Mouse (Mus musculus) lung, embryonic 14.5 days (tissue): ENCODE results near the gene Lrg1. TPM values are rescaled to one million over a fixed set of nuclear protein-coding genes. Genes with fewer than 3 reads are reported as not detected.

Experiments used
- ATAC-seq: fragments of 200-750 bp; cut with Nextera tagmentation; 2 replicates; pipeline ENCODE4 v1.8.0; 2017; ENCODE audit warnings: mild to moderate bottlenecking, moderate TSS enrichment, moderate library complexity; ENCODE audit not compliant: insufficient read depth
- DNase-seq: peaks from one replicate; pipeline ENCODE4 v3.0.0-alpha.2; 2015
- H3K27ac ChIP-seq: fragments of 300-500 bp; sonication (generic); 2 replicates; pipeline ENCODE4 v1.5.1; 2014; ENCODE audit warnings: low read depth, mild to moderate bottlenecking, moderate library complexity
- H3K27me3 ChIP-seq: fragments of 300-500 bp; sonication (generic); 2 replicates; pipeline ENCODE4 v1.6.1; 2014; ENCODE audit warnings: low read length, control low read depth; ENCODE audit not compliant: insufficient read depth
- H3K36me3 ChIP-seq: fragments of 300-500 bp; sonication (generic); 2 replicates; pipeline ENCODE4 v1.6.1; 2014; ENCODE audit warnings: control low read depth; ENCODE audit not compliant: insufficient read depth
- H3K4me1 ChIP-seq: fragments of 300-500 bp; sonication (generic); 2 replicates; pipeline ENCODE4 v1.6.1; 2014; ENCODE audit warnings: antibody characterized with exemption, control low read depth; ENCODE audit not compliant: insufficient read depth
- H3K4me2 ChIP-seq: fragments of 300-500 bp; sonication (generic); 2 replicates; pipeline ENCODE4 v1.6.1; 2014; ENCODE audit warnings: mild to moderate bottlenecking
- H3K4me3 ChIP-seq: fragments of 300-500 bp; sonication (generic); 2 replicates; pipeline ENCODE4 v1.5.1; 2014; ENCODE audit warnings: low read depth, low read length
- H3K9ac ChIP-seq: fragments of 300-500 bp; sonication (generic); 2 replicates; pipeline ENCODE4 v1.6.1; 2014
- H3K9me3 ChIP-seq: fragments of 300-500 bp; sonication (generic); 2 replicates; pipeline ENCODE4 v1.6.1; 2016; ENCODE audit warnings: low read depth, low read length, control low read depth
- CTCF ChIP-seq: IDR thresholded peaks from 2 replicates; pipeline ENCODE4 v1.5.1; 2016; ENCODE audit warnings: antibody characterized with exemption, low read depth
- WGBS: fragments of 180-500 bp; shearing (Covaris S2); extraction: QIAGEN DNeasy Blood & Tissue Kit; methylation state at CpG from one replicate; pipeline ENCODE4 v1.1.7; 2014; 5-methylcytosine and 5-hydroxymethylcytosine counted together
- polyA plus RNA-seq: library from polyadenylated mRNA; unstranded; fragments of >200 nt; fragmentation: Nextera tagmentation; extraction: Ambion mirVana; gene quantifications from 2 replicates; pipeline ENCODE4 v1.2.1, GENCODE M21; 2014

The Lrg1 gene
- polyA plus RNA-seq, 1 experiment from 2014 or later, result 0.17 TPM

DNA sequence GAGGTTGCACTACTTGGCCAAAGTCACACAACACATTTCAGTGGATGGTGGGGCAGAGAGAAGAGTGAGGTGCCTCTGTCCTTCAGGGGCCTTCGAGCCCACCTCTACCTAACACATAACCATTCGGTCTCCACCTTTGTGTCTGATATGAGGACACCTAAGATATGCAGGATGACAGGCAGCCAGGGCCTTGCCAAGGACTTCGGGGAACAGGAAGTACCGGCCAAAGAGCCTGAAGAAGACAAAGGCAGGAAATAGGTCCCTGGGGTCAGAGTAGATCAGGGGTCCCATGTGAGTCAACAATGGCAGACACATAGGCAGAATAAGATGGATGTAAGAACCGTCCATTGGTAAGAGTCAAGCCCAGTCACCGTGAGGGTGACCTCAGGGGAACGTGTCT lies 14.8 kb upstream of the Lrg1 start:
- no peak overlapping the region for H3K4me3 ChIP-seq
- H3K27ac ChIP-seq, result no peak overlapping the region
- TF ChIP-seq CTCF, result no peak
- no peaks in the 10 kb centered on the region for H3K9me3 ChIP-seq
- no peak for DNase-seq
- no peak for ATAC-seq
- WGBS, result 74% methylated on average over 7 of the region's 7 CpGs
- H3K9ac ChIP-seq, result no peak overlapping the region
- H3K4me2 ChIP-seq, result no peak overlapping the region
- H3K36me3 ChIP-seq, result no peaks in the 10 kb centered on the region
- H3K4me1 ChIP-seq, result 0 out of 2 replicates have a peak, but pooled peaks cover 6% of the 10 kb centered on the region
- H3K27me3 ChIP-seq, result peaks cover 36% of the 10 kb centered on the region; the same call in 1 of the 2 replicates

DNA sequence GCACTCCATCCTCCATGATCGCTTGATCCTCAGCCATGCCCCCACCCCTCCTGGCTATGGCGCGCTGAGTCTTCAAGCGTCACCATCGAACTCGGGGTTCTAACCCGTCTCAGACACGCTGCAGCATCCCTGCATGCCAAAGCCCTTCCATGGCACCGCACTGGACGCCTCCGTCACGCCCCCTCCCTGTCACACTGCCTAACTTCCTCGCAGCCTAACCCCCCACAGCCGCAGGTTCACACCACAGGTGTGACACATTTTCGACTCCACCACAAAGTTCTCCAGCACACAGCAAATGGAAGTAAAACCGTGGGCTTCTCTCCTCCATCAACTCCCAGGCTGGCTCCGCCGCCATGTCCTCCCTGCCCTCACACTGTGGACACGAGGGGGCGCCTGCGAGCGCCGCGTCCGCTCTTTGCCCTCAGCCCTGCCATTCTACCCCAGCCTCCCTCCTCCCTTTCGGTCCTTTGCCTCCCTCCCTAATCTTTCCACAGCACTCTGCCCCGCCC lies 12.7 kb upstream of the Lrg1 start:
- Histone ChIP-seq H3K4me1 (0 out of 2 replicates have a peak, but pooled peaks cover 6% of the 10 kb centered on the region), H3K27me3 (peaks cover 17% of the 10 kb centered on the region; the same call in 1 of the 2 replicates), H3K4me2 (peak overlapping the region; percentile 67), H3K4me3 (peak overlapping the region; percentile 22), H3K9ac (peak overlapping the region; percentile 29; the same call in 1 of the 2 replicates), H3K36me3 (no peaks in the 10 kb centered on the region), H3K9me3 (no peaks in the 10 kb centered on the region), H3K27ac (no peak overlapping the region)
- 3% methylated on average over 27 of the region's 27 CpGs for WGBS
- DNase-seq (peak; percentile 69), ATAC-seq (peak; percentile 13; the same call in 1 of the 2 replicates)
- peak; percentile 88 for TF ChIP-seq CTCF

DNA sequence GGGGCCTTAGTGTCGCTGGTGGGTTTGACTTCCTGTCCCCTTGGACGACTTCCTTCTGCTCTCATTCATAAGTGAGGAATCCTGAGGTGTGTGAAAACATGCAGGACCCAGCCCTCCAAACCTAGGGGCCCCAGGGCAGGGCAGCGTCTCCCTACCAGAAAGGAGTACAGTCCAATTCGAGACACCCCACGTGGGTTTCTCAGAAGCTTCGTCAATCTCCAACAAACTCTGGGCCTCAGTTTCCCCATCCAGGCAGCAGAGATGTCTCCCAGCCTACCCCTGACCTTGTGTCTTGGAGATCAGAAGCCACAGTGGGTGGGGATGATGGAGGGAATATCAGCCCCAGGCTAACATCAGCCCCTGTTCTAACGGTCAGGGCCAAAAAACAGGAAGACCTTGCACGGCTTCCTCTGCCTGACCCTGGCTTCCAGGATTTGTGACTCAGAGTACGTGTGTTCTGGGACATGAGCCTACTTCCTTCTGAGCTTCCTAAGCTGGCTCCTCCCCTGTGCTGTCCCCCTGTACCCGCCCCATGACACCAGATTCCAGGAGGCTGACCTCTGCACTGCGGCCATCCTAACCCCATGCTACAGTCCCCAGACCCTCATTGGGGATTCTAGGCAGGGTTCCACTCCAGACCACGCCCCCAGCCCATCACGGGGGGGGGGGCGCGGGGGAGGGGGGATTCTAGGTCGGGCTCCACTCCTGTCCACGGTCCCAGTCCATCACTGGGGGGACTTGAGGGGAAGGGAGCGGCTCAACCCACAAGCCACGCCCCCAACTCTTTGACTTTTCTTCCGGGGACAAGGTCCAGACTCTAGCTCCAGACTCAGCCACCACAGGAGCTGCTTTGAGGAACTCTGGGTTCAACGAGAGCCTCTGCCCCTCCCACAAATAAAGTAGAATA lies 11.9 kb upstream of the Lrg1 start:
- TF ChIP-seq CTCF, result no peak
- peak overlapping the region; percentile 29 for H3K9ac ChIP-seq
- peak; percentile 72 for ATAC-seq
- H3K27me3 ChIP-seq, result peaks cover 9% of the 10 kb centered on the region; the same call in 1 of the 2 replicates
- H3K36me3 ChIP-seq, result no peaks in the 10 kb centered on the region
- H3K27ac ChIP-seq, result peak overlapping the region; percentile 72; the same call in 1 of the 2 replicates
- peak overlapping the region; percentile 22 for H3K4me3 ChIP-seq
- peak; percentile 66 for DNase-seq
- 15% methylated on average over 19 of the region's 21 CpGs for WGBS
- no peaks in the 10 kb centered on the region for H3K9me3 ChIP-seq
- H3K4me2 ChIP-seq, result peak overlapping the region; percentile 67
- 0 out of 2 replicates have a peak, but pooled peaks cover 6% of the 10 kb centered on the region for H3K4me1 ChIP-seq

DNA sequence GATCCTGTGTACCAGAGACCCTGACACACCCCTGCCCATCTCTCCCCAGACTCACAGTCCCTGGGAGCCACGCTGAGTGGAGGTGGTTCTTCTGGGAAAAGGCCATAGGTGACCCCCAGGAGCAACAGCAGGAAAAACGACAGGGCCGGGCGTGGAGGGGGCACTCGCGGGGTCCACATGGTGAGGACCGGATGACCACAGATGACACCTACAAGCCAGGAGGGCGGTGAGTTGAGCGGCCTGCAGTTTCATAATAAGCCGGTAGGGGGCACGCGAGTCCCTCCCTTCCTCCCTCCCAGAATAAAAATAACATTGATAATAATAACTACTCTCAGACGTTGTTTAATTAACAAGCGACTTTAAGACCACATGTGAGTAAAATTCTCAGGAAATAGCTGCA lies 10.9 kb upstream of the Lrg1 start:
- peak; percentile 77 for DNase-seq

DNA sequence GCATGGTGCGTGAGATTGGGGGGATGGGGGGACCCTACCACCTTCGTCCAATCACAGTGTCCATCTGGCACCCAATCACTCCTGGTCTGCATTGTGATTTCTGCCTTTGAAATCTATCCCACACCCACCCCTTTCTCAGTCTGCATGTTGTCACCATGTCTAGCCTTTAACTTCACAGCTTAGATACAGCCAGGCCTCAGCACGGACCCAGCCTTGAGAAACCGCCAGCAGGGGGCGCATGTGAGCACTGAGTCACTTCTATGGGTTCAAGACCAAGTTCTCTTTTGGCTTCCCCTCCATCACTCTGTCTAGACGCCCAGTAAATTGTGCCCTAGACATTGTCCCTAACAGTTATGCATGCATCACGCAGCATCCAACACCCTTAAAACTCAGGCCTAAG lies 10.0 kb upstream of the Lrg1 start:
- no peak overlapping the region for H3K27ac ChIP-seq
- H3K4me3 ChIP-seq, result no peak overlapping the region
- no peaks in the 10 kb centered on the region for H3K27me3 ChIP-seq
- H3K4me2 ChIP-seq, result no peak overlapping the region
- H3K4me1 ChIP-seq, result 0 out of 2 replicates have a peak, but pooled peaks cover 6% of the 10 kb centered on the region
- no peaks in the 10 kb centered on the region for H3K36me3 ChIP-seq
- peak; percentile 87 for TF ChIP-seq CTCF
- H3K9me3 ChIP-seq, result no peaks in the 10 kb centered on the region
- 43% methylated on average over 7 of the region's 7 CpGs for WGBS
- no peak overlapping the region for H3K9ac ChIP-seq
- ATAC-seq (no peak), DNase-seq (peak; percentile 81)

More for the DNA sequence above, 10.9 kb upstream of the Lrg1 start:
- H3K9me3 ChIP-seq, result no peaks in the 10 kb centered on the region
- peak; percentile 89 for TF ChIP-seq CTCF
- H3K27ac ChIP-seq, result no peak overlapping the region
- no peaks in the 10 kb centered on the region for H3K27me3 ChIP-seq
- H3K4me1 ChIP-seq, result 0 out of 2 replicates have a peak, but pooled peaks cover 6% of the 10 kb centered on the region
- 0 out of 2 replicates have a peak overlapping the region, but pooled peaks have one; percentile 1 for H3K4me2 ChIP-seq
- H3K4me3 ChIP-seq, result no peak overlapping the region
- 3% methylated on average over 14 of the region's 14 CpGs for WGBS
- no peaks in the 10 kb centered on the region for H3K36me3 ChIP-seq
- no peak for ATAC-seq
- H3K9ac ChIP-seq, result no peak overlapping the region

DNA sequence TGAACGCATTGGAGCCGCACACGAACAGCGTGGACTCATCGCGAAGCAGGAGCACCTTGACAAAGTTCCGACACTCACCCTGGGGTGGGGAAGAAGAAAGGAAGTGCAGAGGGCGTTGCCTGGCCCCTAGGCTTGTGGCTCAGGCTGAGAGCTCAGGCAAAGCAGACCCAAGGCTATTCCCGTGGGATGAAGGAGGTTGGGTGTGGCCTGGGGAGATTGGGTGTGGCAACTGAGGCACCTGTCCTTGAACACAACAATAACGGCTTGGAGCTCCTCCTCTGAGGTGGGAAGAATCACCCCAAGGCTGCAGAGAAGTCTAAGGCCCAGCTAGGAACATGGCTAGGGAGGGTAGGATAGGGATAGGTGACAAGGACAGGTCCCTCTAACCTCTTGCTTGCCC lies 9.3 kb upstream of the Lrg1 start:
- Histone ChIP-seq H3K36me3 (no peaks in the 10 kb centered on the region), H3K4me2 (no peak overlapping the region), H3K27ac (no peak overlapping the region), H3K9ac (no peak overlapping the region), H3K9me3 (no peaks in the 10 kb centered on the region), H3K4me1 (0 out of 2 replicates have a peak, but pooled peaks cover 6% of the 10 kb centered on the region), H3K27me3 (no peaks in the 10 kb centered on the region), H3K4me3 (no peak overlapping the region)
- TF ChIP-seq CTCF, result no peak
- 89% methylated on average over 10 of the region's 10 CpGs for WGBS
- ATAC-seq, result no peak
- no peak for DNase-seq

DNA sequence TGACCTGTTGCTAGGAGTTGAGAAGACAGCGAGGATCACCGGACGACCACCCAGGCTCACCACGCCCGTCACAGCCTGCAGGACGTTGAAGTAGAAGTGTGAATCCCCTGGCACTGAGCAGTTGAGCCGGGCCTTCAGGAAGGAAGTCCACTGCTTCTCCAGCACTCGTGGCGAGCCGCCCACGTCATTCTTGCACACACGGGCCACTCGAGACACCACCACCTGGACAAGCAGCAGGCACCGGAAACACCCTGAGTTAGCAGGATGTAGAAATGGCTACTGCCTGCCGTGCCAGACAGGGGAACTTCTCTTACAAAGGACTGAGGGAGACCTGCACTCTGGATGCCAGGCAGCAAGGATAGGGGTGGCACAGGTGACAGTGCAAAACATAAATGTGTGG lies 6.4 kb upstream of the Lrg1 start:
- no peak for ATAC-seq
- no peak for TF ChIP-seq CTCF
- 73% methylated on average over 15 of the region's 15 CpGs for WGBS
- Histone ChIP-seq H3K9ac (no peak overlapping the region), H3K4me1 (0 out of 2 replicates have a peak, but pooled peaks cover 2% of the 10 kb centered on the region), H3K27me3 (peaks cover 20% of the 10 kb centered on the region), H3K36me3 (no peaks in the 10 kb centered on the region), H3K27ac (no peak overlapping the region), H3K9me3 (no peaks in the 10 kb centered on the region), H3K4me3 (no peak overlapping the region), H3K4me2 (no peak overlapping the region)
- no peak for DNase-seq
